Mouse (Mus musculus): Measurements from ENCODE around the gene Lmf2. TPM values are rescaled to one million over a fixed set of nuclear protein-coding genes. Genes with fewer than 3 reads are reported as not detected.
A peak's percentile ranks its signal among the peaks of the same experiment; 100 is the strongest.

Lmf2 gene
- polyA plus RNA-seq, 1 experiment = 40.2 TPM

GRCm38 (mm10) chr15:89376957-89377356 is 21.5 kb upstream of the Lmf2 start, which contains the start of gene Tymp:
Gene Tymp, minus strand, starts transcription at chr15:89377039.
- Histone ChIP-seq H3K36me3 (ENCODE audit: control insufficient read depth, insufficient read depth, low read length) (no peaks in the 10 kb centered on the region), H3K4me1 (ENCODE audit: control insufficient read depth, insufficient read depth, low read length) (peaks cover 7% of the 10 kb centered on the region; the same call in 1 of the 2 replicates), H3K27ac (ENCODE audit: insufficient read depth, low read depth, low read length) (no peak within 1 kb of the TSS), H3K27me3 (replicated peaks; ENCODE audit: control insufficient read depth, insufficient read depth, low read length) (no peaks in the 10 kb centered on the region), H3K4me3 (ENCODE audit: insufficient read depth, low read depth, low read length) (no peak within 1 kb of the TSS)
- TF ChIP-seq POLR2A (IDR thresholded peaks at IDR 0.05; ENCODE audit: low read depth, low read length) (no peak), CTCF (conservative IDR thresholded peaks at IDR 0.05; ENCODE audit: insufficient read depth, insufficient read length, low read depth, low read length) (no peak)
- WGBS = 31% methylated on average over 16 of the region's 16 CpGs
- DNase-seq = peak; percentile 36

DNA sequence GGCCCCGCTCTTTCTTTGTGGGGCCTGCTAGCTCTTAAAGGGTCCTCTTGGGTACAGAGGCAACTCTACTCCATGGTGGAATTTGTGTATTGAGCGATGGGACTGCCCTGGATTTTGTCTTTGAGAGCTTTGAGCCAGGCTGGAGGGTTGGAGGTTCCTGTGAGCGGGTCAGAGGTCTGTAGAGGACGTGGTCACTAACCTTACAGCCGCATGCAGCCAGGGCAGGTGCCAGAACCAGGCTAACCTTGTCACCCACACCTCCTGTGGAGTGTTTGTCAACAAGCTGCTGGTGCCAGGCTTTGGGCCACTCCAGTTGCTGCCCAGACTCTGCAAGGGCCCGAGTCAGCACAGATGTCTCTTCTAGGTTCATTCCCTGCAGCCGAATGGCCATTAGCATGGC is 20.6 kb upstream of the Lmf2 start:
- TF ChIP-seq CTCF (conservative IDR thresholded peaks at IDR 0.05; ENCODE audit: insufficient read depth, insufficient read length, low read depth, low read length) (no peak), POLR2A (IDR thresholded peaks at IDR 0.05; ENCODE audit: low read depth, low read length) (no peak)
- peak; percentile 12 for DNase-seq
- H3K36me3 ChIP-seq (ENCODE audit: control insufficient read depth, insufficient read depth, low read length) = no peaks in the 10 kb centered on the region; the same call in 1 of the 2 replicates
- H3K4me3 ChIP-seq (ENCODE audit: insufficient read depth, low read depth, low read length) = no peak overlapping the region
- H3K27ac ChIP-seq (ENCODE audit: insufficient read depth, low read depth, low read length) = no peak overlapping the region
- no peaks in the 10 kb centered on the region for H3K27me3 ChIP-seq (replicated peaks; ENCODE audit: control insufficient read depth, insufficient read depth, low read length)
- peaks cover 7% of the 10 kb centered on the region; the same call in 1 of the 2 replicates for H3K4me1 ChIP-seq (ENCODE audit: control insufficient read depth, insufficient read depth, low read length)
- WGBS = 81% methylated on average over 7 of the region's 7 CpGs

DNA sequence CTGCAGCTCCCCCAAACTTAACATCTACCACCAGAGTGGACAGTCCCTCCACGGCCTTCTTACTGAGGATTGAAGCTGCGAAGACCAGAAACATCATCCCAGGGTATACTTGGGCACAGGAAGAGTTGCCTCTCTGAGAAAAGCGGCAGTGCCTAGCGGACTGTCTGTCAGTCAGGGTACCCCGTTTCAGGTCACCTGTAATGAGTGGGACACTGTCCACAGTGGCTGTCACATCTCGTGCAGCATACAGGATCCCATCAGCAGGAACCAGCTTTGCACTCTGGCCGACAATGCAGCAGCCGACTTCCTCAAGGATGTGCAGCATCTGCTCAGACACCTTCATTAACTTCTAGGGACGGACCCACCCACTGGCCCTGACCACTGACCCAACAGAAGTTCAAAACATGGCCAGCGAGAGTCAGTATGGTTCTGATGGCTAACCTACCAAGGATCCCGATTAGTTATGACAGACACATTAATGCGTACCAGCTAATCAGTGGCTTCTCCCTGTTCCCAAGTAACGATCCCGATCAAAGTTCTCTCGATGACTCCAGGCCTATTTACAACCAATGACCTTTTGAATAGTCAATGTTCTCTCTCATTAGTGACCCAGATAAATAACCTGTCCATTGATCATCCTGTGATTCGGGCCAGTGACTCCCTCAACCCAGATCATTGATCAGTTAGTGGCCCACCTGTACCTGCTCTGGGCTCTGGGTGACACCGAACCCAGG is 19.5 kb upstream of the Lmf2 start:
- TF ChIP-seq CTCF (conservative IDR thresholded peaks at IDR 0.05; ENCODE audit: insufficient read depth, insufficient read length, low read depth, low read length) = no peak
- no peak for TF ChIP-seq POLR2A (IDR thresholded peaks at IDR 0.05; ENCODE audit: low read depth, low read length)
- WGBS = 91% methylated on average over 17 of the region's 17 CpGs
- DNase-seq = no peak
- Histone ChIP-seq H3K4me3 (ENCODE audit: insufficient read depth, low read depth, low read length) (no peak overlapping the region), H3K36me3 (ENCODE audit: control insufficient read depth, insufficient read depth, low read length) (no peaks in the 10 kb centered on the region; the same call in 1 of the 2 replicates), H3K4me1 (ENCODE audit: control insufficient read depth, insufficient read depth, low read length) (peaks cover 7% of the 10 kb centered on the region; the same call in 1 of the 2 replicates), H3K27ac (ENCODE audit: insufficient read depth, low read depth, low read length) (no peak overlapping the region), H3K27me3 (replicated peaks; ENCODE audit: control insufficient read depth, insufficient read depth, low read length) (no peaks in the 10 kb centered on the region)

- Histone ChIP-seq H3K27ac (ENCODE audit: insufficient read depth, low read depth, low read length) (no peak overlapping the region), H3K4me1 (ENCODE audit: control insufficient read depth, insufficient read depth, low read length) (peaks cover 7% of the 10 kb centered on the region; the same call in 1 of the 2 replicates), H3K36me3 (ENCODE audit: control insufficient read depth, insufficient read depth, low read length) (no peaks in the 10 kb centered on the region; the same call in 1 of the 2 replicates), H3K27me3 (replicated peaks; ENCODE audit: control insufficient read depth, insufficient read depth, low read length) (no peaks in the 10 kb centered on the region), H3K4me3 (ENCODE audit: insufficient read depth, low read depth, low read length) (peak overlapping the region; percentile 76)
- 38% methylated on average over 9 of the region's 9 CpGs for whole genome bisulfite sequencing
- no peak for DNase-seq
- TF ChIP-seq POLR2A (IDR thresholded peaks at IDR 0.05; ENCODE audit: low read depth, low read length) (no peak), CTCF (conservative IDR thresholded peaks at IDR 0.05; ENCODE audit: insufficient read depth, insufficient read length, low read depth, low read length) (no peak)
These were observed 18.9 kb upstream of the Lmf2 start for GRCm38 (mm10) chr15:89374340-89374739.

DNA sequence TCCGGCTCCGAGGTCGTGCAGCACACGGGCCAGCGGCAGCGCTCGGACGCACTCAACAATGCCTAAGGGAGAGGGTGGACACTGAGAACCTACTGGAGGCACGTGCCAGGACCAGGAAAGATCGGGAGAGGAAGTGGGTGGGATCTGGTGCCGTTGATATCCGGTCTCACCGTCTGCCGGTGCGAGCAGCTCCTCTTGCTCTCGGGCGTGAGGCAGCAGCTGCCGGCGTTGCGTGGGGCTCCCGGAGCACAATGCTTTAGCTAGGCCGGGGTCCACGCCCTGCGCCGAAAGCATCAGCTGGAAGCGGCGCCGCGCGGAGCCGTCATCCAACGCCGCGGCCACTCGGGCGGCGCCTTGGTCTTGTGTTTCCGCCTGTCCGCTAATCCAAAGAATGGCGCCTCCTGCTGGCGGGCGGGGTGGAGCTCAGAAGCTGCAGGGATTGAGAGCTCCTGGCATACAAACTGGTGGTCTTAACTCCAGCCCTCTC is 18.3 kb upstream of the Lmf2 start, which contains the start of gene Sco2:
Sco2 (minus strand) TSS at position 85 of the 487 bp plus-strand sequence.
- peak within 1 kb of the TSS; percentile 87 for H3K27ac ChIP-seq (ENCODE audit: insufficient read depth, low read depth, low read length)
- DNase-seq = peak; percentile 94
- under 1% methylated on average over 42 of the region's 42 CpGs for WGBS
- no peaks in the 10 kb centered on the region for H3K27me3 ChIP-seq (replicated peaks; ENCODE audit: control insufficient read depth, insufficient read depth, low read length)
- H3K4me1 ChIP-seq (ENCODE audit: control insufficient read depth, insufficient read depth, low read length) = peaks cover 7% of the 10 kb centered on the region; the same call in 1 of the 2 replicates
- no peaks in the 10 kb centered on the region; the same call in 1 of the 2 replicates for H3K36me3 ChIP-seq (ENCODE audit: control insufficient read depth, insufficient read depth, low read length)
- H3K4me3 ChIP-seq (ENCODE audit: insufficient read depth, low read depth, low read length) = peak within 1 kb of the TSS; percentile 76
- peak; percentile 56 for TF ChIP-seq POLR2A (IDR thresholded peaks at IDR 0.05; ENCODE audit: low read depth, low read length)
- peak; percentile 70 for TF ChIP-seq CTCF (conservative IDR thresholded peaks at IDR 0.05; ENCODE audit: insufficient read depth, insufficient read length, low read depth, low read length)

DNA sequence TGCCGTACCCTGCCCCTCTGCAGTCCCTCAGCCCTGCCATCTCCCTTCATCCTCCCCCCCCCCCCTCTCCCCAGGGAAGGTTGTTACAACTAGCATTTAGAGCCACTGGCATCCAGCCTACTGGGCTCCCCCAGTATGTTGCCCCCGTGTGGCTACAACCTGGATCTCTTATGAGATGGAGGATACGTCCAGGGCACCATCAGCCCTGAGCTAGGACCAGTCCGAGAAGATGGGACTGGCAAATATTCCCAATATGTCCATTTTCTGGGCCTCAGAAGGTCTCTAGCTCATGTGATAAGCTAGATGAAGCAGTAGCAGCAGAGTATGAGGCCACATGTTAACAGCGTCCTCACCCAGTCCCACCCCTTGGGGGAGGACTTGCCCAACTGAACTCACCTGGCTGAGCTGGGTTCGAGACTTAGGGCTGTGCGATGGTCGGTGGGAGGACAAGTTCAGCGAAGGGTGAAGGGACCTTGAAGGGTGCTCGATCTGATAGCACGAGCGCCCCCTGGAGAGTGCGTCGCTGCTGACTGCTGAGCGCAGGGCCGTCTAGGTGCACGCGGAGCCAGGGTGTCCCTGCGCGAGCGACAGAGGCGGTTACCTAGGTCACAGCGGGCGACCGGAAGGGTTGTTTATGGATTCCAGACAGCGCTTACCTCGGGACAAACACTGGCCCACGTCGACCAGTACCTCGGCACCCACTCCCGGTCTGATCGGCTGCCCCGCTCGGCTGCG is 17.7 kb upstream of the Lmf2 start:
- Histone ChIP-seq H3K36me3 (ENCODE audit: control insufficient read depth, insufficient read depth, low read length) (no peaks in the 10 kb centered on the region; the same call in 1 of the 2 replicates), H3K27ac (ENCODE audit: insufficient read depth, low read depth, low read length) (peak overlapping the region; percentile 87), H3K4me3 (ENCODE audit: insufficient read depth, low read depth, low read length) (peak overlapping the region; percentile 76), H3K4me1 (ENCODE audit: control insufficient read depth, insufficient read depth, low read length) (peaks cover 7% of the 10 kb centered on the region; the same call in 1 of the 2 replicates), H3K27me3 (replicated peaks; ENCODE audit: control insufficient read depth, insufficient read depth, low read length) (no peaks in the 10 kb centered on the region)
- 2% methylated on average over 35 of the region's 35 CpGs for WGBS
- DNase-seq = peak; percentile 91
- TF ChIP-seq CTCF (conservative IDR thresholded peaks at IDR 0.05; ENCODE audit: insufficient read depth, insufficient read length, low read depth, low read length) = peak; percentile 72
- no peak for TF ChIP-seq POLR2A (IDR thresholded peaks at IDR 0.05; ENCODE audit: low read depth, low read length)

Measured in kidney, adult 2 months (tissue).